Mouse (Mus musculus) MEL-GATA-1-ER (cell line): ENCODE data around the gene Tradd.
A peak's percentile ranks its signal among the peaks of the same experiment; 100 is the strongest.

Source experiments
- DNase-seq: peaks from one replicate; pipeline ENCODE4 v3.0.0-alpha.2; 2012; ENCODE audit warnings: low read depth; ENCODE audit errors: extremely low read depth

Tradd gene

DNA sequence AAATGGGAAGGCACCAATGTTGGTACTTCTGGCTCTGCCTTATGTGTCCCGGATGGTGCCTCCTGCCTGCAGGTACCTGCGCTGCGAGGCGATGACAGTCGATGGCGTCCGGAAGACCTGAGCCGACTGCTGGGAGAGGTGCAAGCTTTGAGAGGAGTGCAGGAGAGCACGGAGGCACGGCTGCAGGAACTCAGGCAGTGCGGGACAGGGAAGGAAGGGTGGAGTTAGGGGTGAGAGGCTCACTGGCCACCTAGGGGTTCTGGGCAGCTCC is 6.4 kb upstream of the Tradd start:
- DNase-seq, result no peak

DNA sequence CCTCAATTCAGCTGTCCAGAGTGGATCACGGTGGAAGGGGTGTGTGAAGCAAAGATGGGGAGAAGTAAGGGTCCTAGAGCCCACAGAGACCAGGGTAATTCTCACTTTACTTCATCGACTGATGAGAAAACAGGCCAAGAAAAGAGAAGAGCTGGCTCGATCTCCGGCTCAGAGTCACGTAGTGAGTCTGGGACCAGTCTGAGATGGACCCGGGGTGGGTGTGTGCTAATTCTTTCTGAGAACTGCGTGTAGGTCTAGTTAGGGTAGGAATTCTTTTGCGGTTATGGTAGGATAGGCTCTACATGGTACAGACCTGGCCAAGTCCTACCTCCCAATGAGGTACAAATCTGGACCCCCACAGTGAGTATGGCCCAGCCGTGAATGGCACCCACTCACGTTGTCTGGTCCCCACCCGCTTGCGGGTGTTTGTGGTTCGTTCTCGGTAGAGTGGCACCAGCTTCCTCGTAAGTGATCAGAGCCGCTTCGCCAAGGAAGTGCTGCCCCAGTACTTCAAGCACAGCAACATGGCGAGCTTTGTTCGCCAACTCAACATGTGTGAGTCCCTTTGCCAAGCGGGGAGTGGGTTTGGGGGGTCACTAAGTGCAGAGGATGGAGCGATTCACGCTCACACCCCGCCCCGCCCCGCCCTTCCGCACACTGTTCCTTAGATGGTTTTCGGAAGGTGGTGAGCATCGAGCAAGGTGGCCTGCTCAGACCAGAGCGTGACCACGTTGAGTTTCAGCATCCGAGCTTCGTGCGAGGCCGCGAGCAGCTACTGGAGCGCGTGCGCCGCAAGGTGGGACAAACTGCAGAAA is 5.9 kb upstream of the Tradd start:
- DNase-seq, result no peak

DNA sequence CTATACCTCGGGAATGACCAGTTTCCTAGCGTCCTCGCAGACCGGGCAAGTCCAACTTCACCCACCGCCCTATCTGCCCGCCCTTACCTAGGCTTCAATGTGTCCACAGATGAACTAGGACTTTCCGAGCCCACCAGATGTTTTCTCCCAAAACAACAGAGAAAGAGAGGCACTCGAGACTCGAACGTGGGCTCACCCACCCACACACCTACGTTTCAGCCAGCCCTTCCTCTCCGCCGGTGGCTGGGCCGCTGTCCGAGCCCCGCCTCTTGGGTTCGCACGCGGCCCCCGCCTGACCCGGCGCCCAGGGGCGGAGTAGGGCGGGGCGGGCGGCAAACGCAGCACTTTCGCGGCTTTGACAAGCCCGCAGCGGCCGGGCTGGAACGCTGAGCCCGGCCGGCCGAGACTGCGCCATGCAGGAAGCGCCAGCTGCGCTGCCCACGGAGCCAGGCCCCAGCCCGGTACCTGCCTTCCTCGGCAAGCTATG is 5.1 kb upstream of the Tradd start, which contains the start of gene Hsf4:
TSS of gene Hsf4 (plus strand) at position 341 of the 487 bp plus-strand sequence.
- DNase-seq, result no peak

DNA sequence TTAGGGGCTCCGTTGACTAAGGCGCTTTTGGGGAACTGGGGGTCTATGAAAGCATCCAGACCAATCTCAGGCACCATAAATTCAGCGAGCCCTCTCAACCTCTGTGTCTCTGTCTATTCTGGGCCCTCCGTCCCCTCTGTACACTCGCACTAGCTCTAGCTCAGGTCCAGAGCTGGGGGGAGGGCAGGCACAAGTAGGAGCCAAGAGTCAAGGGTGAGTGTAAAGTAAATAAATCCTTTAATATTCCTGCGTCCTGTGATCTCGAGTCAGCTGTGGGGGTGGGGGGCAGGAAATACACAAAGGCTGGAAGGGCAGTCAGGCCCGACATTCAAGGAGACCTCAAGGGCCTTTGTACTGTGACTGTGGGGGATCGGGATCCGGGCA is 4.7 kb upstream of the Tradd start:
- DNase-seq, result no peak

DNA sequence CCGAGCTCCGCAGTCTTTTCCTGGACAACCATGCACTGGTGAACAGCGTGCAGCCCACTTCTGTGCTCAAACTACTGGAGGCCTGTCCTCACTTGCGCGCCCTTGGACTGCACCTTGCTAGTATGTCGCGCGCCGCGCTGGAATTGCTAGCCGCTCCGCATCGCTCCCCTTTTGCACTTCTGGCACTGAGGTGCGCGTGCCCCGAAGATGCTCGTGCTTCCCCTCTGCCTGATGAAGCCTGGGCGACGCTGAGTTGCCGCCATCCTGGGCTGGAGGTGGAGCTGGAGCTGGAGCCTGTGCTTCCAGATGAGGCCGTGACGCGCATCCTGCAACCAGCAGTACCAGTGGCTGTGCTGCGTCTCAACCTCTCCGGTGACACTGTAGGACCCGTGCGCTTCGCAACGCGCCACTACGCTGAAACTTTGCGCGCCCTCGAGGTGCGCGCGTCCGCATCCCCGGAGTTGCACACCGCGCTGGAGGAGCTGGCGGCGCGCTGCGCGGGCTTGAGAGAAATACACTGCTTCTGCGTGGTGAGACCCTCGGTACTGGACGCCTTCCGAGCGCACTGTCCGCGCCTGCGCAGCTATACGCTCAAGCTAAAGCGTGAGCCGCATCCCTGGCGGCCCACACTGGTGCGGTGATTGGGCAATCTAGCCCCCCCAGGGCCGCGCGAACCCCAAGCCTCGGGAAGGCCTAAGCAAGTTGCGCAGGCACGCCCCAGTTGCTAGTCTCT is 4.1 kb upstream of the Tradd start:
- DNase-seq, result no peak

DNA sequence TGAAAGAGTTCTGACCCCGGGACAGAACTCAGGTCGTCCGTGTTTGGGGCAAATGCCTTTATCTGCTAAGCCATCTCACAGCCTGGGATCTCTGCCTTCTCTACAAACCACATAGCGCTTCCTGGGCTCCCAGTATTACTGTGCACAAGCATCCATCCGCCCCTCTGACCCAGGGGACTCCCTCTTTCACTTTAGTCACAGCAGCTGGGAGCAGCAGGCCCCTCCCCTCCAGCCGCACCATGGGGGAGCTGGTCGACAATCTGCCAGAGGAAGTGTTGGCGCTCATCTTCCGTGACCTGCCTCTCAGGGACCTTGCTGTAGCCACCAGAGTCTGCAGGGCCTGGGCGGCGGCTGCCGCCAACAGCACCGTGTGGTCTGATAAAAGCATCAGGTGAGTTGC is 2.4 kb upstream of the Tradd start:
- DNase-seq, result no peak

DNA sequence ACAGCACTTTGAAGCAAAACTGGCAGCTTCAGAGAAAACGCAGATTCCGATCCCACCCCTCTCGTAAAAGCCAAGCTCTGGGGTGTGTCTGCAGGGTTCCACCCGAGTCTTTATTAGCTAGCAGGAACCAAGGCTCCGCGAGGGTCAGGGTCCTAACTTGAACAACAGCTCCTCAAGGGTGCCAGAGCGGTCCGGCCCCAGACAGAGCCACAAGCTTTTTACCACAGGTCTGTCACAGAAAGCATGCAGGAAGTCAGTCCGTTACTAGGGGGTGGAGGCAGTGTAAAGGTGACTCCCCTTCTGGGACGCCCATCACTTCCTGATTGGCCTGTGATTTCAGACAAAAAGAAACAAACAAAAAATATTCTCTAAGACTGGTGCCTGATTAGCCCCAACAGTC is 719 bp upstream of the Tradd start:
- peak; percentile 78 for DNase-seq

DNA sequence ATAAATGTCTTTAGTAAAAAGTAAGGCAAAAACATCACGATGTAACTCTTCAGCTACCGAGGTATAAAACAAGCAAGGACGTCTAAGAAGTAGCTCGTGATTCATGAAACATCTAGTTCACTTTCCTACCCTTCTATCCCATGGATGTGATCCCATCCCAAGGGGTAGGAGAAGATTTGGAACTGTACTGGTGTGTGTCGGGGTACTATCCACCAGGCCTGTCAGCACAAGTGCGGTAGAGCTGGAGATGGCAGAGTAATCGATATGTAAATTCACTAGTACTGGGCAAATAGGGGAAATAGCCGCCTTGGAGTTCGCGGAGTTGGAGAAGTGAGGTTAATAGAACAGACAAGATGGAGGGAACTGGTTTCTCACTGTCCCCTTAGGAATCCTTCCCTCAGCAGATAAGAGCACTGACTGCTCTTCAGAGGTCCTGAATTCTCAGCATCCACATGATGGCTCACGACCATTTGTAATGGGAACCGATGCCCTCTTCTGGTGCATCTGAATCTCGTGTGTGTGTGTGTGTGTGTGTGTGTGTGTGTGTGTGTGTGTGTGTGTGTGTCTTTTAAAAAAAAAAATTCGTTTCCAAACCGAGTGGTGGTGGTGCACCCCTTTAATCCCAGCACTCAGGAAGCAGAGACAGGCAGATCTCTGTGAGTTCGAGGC is 1.0 kb downstream of the Tradd start:
- peak; percentile 40 for DNase-seq

DNA sequence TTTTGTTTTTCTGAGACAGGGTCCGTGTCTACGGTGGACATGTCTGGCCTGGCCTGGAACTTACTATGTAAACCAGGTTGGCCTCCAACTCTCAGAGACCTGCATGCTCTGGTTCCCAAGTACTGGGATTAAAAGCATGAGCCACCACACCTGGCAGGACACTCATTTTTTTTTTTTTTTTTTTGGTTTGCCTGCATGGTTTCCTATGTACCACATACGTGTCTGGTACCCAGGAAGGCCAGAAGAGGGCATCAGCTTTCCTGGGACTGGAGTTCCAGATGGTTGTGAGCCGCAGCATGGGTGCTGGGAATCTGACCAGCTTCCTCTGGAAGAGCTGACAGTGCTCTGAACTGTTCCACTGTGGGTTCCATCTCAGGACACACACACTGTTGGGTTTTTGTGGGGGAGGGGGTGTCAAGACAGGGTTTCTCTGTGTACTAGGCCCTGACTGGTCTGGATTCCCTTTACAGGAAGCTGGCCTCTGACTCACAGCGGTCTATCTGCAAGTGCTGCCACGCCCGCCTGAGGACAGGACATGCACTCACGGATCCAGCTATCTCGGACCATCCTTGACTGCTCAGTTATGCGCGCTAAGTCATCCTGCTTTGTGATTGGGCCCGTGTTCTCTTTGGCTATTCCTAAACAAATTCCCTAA is 3.0 kb downstream of the Tradd start:
- DNase-seq, result peak; percentile 54

DNA sequence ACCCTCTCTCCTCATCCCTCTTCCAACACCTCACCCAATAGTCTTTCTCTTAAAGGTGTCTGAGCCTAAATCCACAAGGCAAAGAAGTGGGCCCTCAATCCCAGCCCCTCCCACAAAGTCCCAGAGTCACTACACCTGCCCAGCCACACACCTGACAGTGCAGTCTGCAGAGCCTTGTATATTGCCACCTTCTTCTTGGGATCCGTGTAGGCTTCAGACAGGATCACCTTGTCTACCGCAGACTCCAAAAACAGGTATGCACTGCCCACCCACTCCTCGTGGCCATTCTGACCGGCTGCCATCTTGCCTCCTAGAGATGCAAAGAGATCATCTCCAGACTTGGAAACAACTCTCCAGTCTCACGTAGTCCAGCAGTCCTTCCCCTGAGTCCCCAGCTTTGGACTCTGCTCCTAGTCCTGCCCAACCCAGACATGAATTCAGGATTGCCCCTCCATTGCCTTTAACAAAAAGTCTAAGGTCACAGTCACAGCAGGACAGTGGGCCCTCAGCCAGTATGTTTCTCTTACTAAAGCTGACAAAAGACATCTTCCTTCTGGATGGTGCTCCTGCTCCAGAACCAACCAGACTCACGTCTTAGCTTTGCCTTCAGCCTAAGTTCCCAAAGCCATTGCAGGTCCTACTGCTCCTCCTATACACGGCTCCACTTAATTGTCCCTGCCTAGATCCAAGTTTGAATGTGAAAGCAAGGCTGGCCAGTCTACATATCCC is 3.9 kb downstream of the Tradd start:
- no peak for DNase-seq

DNA sequence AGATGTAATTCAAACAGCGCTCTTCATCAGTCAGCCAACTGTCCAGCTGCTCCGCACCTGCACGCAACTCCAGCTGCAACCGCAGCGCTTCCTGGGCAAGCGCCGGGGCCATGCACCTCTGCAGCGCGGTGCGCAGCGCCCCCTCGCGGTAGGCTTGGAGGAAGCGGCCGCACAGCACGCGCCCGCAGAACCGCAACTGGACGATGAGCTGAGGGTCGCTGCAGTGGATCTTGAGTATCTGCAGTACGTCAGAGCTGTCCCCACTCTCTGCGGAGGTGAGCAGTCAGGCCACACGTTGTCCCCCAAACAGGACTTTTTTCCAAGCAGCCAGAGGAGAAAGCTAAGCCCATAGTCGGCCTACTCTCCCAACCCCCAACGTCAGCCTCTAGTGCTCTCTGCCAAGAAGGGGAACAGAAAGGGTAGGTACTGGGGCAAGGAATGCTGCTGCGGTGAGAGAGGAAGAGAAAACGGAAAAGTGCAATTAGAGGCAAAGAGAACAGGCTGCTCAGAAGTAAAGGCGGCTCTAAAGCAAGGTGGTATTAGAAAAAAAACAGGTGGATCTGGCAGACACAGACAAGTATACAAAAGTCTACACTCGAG is 4.6 kb downstream of the Tradd start:
- no peak for DNase-seq

DNA sequence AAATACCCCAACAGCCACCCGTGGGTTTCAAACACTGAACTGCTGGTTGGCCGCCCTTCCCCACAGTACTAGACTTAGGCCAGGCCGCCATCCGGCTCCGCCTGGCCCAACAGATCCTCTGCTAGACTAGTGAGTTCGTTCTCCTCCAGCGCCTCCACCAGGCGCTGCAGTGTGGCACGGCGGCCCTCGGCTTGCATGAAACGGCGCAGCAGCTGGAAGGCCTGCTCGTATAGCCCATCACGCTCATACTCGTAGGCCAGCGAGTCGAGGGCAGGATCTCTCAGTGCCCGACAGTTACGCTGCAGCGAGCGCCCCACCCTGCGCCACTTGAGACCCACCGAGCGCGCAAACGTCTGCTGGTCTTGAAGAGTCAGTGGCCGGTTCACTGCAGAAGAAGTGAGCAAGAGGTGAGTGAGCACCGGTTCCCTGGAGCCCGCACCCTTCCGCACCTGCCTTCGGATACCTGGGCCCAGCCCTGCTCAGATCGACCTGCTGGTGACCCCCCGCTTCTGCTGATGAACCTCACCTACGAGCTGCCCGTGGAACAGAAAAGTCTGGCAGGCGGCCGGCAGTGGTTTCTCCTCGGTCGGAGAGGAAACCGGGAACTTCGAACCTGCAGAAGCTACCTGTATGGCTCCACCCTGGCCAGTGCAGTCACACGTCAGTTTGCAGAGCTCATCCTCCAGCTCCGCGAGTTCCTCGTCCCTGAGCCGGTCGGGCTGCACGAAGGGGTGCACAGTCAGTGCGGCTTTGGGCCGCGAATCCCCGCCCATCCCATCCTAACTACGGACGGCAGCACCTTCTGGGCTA is 5.3 kb downstream of the Tradd start:
- DNase-seq, result no peak

DNA sequence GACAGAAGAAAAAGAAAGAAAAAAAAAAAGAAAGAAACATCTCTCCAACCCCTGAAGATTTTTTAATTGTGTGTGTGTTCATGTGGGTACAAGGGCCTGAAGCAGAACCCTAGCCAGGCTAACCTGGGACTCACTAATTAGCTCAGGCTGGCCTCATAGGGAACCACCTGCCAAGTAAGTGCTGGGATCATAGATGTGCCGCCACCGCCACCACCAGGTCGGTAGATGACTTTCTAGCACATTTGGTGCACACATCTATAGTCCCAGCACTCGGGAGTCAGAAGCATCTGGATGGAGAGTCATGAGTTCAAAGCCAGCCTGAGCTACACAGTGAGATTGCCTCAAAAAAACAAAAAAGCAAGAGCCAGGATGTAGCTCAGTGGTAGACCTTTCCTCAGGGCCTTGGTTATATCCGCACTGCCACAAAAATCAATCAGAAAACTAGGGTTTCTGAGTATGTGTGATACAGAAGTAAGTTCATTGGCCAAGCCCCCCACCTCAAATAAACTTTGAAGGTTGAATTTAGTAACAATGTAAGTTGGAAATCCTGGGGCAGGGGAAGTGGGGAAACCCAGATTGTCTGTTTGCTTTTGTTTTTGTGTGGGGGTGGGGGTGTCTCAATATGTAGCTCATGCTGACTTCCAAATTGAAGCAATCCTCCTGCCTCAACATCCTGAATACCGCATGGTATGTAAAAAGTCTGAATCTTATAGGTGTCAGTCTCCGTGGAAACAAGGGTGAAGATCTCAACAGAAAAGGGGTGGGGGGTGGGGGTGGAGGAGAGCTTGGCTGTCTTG is 6.9 kb downstream of the Tradd start:
- no peak for DNase-seq

DNA sequence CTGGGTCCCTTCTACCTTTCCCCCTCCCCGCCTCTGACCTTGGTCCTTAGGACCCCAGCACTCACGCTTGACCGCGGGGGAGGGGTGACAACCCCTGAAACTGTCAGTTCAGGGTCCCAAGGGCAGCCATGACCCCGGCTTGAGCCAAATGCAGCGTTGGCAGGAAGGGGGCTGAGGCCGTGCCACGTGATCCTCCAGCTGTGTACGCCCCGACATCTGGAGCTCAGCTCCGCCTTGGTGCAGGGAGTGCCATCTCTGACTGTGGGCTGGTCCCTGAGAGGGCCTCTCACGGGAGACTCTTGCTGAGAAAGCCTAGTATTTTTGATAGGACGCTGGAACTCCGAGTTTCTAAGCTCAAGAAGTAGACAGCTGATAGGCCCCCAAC is 9.5 kb downstream of the Tradd start, which contains the start of gene B3gnt9:
TSS of gene B3gnt9 (minus strand) at position 188 of the 385 bp plus-strand sequence.
- DNase-seq, result peak; percentile 42

DNA sequence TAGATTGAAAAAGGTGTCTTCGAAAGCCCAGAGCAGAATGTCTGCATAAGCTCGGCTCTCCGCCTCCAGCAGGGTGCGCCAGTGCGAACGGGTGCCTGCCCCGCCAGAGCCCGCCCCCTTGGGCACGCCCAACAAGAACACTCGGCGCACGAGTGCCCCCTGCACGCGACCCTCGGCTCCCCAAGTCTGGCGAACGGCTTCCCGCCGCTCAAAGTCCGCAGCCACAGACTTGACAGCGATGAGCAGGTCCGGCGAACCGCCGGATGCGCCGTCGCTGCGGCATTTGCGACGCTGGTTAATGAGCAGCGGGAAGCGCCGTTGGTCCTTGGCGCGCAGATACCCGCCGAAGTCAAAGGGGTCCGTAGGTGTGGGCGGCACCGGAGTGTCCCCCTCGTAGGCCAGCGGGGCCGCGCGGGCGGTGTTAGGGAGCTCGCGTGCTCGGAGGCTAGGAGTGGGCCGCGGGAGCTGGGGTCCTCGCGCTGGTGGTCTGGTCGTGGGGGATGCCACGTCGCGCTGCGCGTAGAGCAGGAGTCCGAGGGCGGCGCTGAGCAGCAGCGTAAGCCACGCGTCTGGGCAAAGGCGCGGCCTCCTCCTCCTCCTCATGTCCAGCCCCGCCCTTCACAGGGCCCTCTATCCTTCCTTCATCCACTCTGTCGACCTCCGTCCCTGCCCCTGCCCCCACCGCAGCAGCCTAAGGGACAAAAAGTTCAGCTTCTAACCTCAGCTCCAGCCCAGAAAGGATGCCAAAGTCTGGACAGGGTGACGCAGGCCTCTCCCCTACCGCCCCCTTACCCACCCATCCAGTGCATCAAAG is 10.1 kb downstream of the Tradd start:
- peak; percentile 54 for DNase-seq

DNA sequence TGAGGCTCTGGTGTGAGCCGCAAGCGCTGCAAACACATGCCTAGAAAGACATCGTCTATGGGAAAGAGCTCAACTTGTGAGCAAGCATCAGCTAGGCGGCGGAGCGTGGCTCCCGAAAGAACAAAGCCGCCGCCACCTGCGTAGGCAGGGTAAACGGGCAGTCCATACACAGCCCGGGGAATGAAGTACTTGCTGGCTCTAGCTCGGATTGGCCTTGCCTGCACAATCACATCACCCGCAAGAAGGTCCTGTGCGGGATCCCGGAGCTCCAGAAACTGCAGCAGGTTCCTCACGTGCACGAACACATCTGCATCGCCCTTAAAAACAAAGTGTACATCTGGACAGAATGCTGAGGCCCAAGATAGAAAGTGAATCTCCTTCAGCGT is 10.7 kb downstream of the Tradd start:
- DNase-seq, result no peak

DNA sequence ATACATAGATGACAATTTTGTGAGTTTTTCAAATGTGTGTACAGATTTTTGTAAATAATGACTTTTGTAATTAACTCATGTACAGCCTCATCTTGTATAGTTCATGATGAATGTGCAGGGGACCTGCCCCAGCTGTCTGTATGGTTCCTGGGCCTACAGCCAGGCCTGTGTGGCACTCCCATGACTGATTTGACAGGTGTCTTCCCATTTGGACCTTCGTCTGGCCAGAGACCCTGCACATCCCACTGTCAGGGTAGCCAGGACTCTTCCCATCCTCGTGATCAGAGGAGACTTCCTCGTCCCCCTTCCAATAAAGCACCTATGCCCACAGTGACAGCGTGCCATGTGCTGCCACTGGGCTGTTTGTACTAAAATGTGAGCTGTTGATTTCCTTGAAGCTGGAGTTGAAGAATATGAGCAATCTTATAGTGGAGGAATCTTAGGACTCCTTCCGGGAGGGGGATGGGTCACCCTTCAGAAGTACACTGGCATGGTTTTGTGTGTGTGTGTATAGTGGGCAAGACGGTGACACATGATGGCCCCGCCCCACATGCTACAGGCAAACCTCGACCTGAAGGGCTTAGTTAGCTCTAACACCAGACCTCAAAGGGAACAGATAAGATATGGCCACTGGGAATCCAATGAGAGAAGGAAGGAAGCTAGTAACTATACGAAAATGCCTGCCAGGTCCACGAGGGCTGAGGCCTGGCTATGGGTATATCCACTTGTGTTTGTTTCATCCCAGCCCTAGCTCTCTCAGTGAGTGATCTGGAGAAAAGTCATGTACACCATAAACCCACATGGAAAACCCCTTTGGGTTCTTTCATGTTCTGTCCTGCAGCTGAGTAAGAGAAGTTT is 11.5 kb downstream of the Tradd start:
- DNase-seq, result no peak
